Mouse (Mus musculus): ENCODE measurements around the gene Prkca. TPM values are rescaled to one million over a fixed set of nuclear protein-coding genes. Genes with fewer than 3 reads are reported as not detected.

Gene Prkca
- total RNA-seq, 1 experiment: 8.4 TPM

GRCm38 (mm10) chr11:107957566-107958350 lies 386.0 kb downstream of the Prkca start:
- in situ Hi-C loops (cut with MboI; ENCODE audit: low sequenced_read_pairs in 2 of 2, unreplicated experiment in 2 of 2): no loop called here
- Histone ChIP-seq H3K9ac (ENCODE audit: insufficient read depth, low read depth, low read length, poor library complexity, severe bottlenecking) (no peak overlapping the region), H3K4me3 (ENCODE audit: insufficient read depth in 1 of 2, low read depth in 1 of 2, low read length in 2 of 2, poor library complexity in 1 of 2, severe bottlenecking in 1 of 2) (no peak overlapping the region), H3K36me3 (ENCODE audit: control insufficient read depth, insufficient read depth, low read length, poor library complexity, severe bottlenecking) (peaks cover 5% of the 10 kb centered on the region; the same call in 1 of the 2 replicates), H3K27ac (ENCODE audit: insufficient read depth, low read depth, low read length, poor library complexity, severe bottlenecking) (no peak overlapping the region), H3K4me1 (ENCODE audit: control insufficient read depth in 2 of 2, insufficient read depth in 2 of 2, low read length in 2 of 2, poor library complexity in 1 of 2) (no peaks in the 10 kb centered on the region), H3K9me3 (ENCODE audit: control insufficient read depth, insufficient read depth, low read depth, low read length) (peaks cover 1% of the 10 kb centered on the region; the same call in 1 of the 2 replicates)
- DNase-seq (ENCODE audit: low read depth, low spot score): no peak
- no peak for TF ChIP-seq ZC3H11A (IDR thresholded peaks at IDR 0.05; ENCODE audit: borderline replicate concordance, low read depth, low read length)
- TF ChIP-seq HCFC1 (IDR thresholded peaks at IDR 0.05; ENCODE audit: borderline replicate concordance, insufficient read depth, low read length): no peak
- TF ChIP-seq ZNF384 (IDR thresholded peaks at IDR 0.05; ENCODE audit: low read depth, low read length): no peak
- no peak for TF ChIP-seq CHD2 (IDR thresholded peaks at IDR 0.05; ENCODE audit: low read depth, low read length)
- TF ChIP-seq MAFK (IDR thresholded peaks at IDR 0.05; ENCODE audit: insufficient read depth, low read depth, low read length): no peak

- in situ Hi-C loops (cut with MboI; ENCODE audit: low sequenced_read_pairs in 2 of 2, unreplicated experiment in 2 of 2): no loop called here
- Histone ChIP-seq H3K4me1 (ENCODE audit: control insufficient read depth in 2 of 2, insufficient read depth in 2 of 2, low read length in 2 of 2, poor library complexity in 1 of 2) (no peaks in the 10 kb centered on the region), H3K9ac (ENCODE audit: insufficient read depth, low read depth, low read length, poor library complexity, severe bottlenecking) (no peak overlapping the region), H3K9me3 (ENCODE audit: control insufficient read depth, insufficient read depth, low read depth, low read length) (peaks cover 1% of the 10 kb centered on the region; the same call in 1 of the 2 replicates), H3K36me3 (ENCODE audit: control insufficient read depth, insufficient read depth, low read length, poor library complexity, severe bottlenecking) (peaks cover 2% of the 10 kb centered on the region; the same call in 1 of the 2 replicates), H3K4me3 (ENCODE audit: insufficient read depth in 1 of 2, low read depth in 1 of 2, low read length in 2 of 2, poor library complexity in 1 of 2, severe bottlenecking in 1 of 2) (no peak overlapping the region), H3K27ac (ENCODE audit: insufficient read depth, low read depth, low read length, poor library complexity, severe bottlenecking) (no peak overlapping the region)
- TF ChIP-seq CHD2 (IDR thresholded peaks at IDR 0.05; ENCODE audit: low read depth, low read length): no peak
- TF ChIP-seq HCFC1 (IDR thresholded peaks at IDR 0.05; ENCODE audit: borderline replicate concordance, insufficient read depth, low read length): no peak
- no peak for TF ChIP-seq MAFK (IDR thresholded peaks at IDR 0.05; ENCODE audit: insufficient read depth, low read depth, low read length)
- TF ChIP-seq ZC3H11A (IDR thresholded peaks at IDR 0.05; ENCODE audit: borderline replicate concordance, low read depth, low read length): no peak
- TF ChIP-seq ZNF384 (IDR thresholded peaks at IDR 0.05; ENCODE audit: low read depth, low read length): no peak
- DNase-seq (ENCODE audit: low read depth, low spot score): no peak
Measured at GRCm38 (mm10) chr11:107955191-107956062, 388.3 kb downstream of the Prkca start.

GRCm38 (mm10) chr11:107951431-107951830 lies 392.3 kb downstream of the Prkca start:
- in situ Hi-C loops (cut with MboI; ENCODE audit: low sequenced_read_pairs in 2 of 2, unreplicated experiment in 2 of 2): no loop called here
- Histone ChIP-seq H3K4me3 (ENCODE audit: insufficient read depth in 1 of 2, low read depth in 1 of 2, low read length in 2 of 2, poor library complexity in 1 of 2, severe bottlenecking in 1 of 2) (no peak overlapping the region), H3K9me3 (ENCODE audit: control insufficient read depth, insufficient read depth, low read depth, low read length) (no peaks in the 10 kb centered on the region), H3K27ac (ENCODE audit: insufficient read depth, low read depth, low read length, poor library complexity, severe bottlenecking) (no peak overlapping the region), H3K9ac (ENCODE audit: insufficient read depth, low read depth, low read length, poor library complexity, severe bottlenecking) (no peak overlapping the region), H3K4me1 (ENCODE audit: control insufficient read depth in 2 of 2, insufficient read depth in 2 of 2, low read length in 2 of 2, poor library complexity in 1 of 2) (no peaks in the 10 kb centered on the region), H3K36me3 (ENCODE audit: control insufficient read depth, insufficient read depth, low read length, poor library complexity, severe bottlenecking) (no peaks in the 10 kb centered on the region)
- no peak for DNase-seq (ENCODE audit: low read depth, low spot score)
- TF ChIP-seq ZNF384 (IDR thresholded peaks at IDR 0.05; ENCODE audit: low read depth, low read length) (no peak), HCFC1 (IDR thresholded peaks at IDR 0.05; ENCODE audit: borderline replicate concordance, insufficient read depth, low read length) (no peak), MAFK (IDR thresholded peaks at IDR 0.05; ENCODE audit: insufficient read depth, low read depth, low read length) (no peak), CHD2 (IDR thresholded peaks at IDR 0.05; ENCODE audit: low read depth, low read length) (no peak)

DNA sequence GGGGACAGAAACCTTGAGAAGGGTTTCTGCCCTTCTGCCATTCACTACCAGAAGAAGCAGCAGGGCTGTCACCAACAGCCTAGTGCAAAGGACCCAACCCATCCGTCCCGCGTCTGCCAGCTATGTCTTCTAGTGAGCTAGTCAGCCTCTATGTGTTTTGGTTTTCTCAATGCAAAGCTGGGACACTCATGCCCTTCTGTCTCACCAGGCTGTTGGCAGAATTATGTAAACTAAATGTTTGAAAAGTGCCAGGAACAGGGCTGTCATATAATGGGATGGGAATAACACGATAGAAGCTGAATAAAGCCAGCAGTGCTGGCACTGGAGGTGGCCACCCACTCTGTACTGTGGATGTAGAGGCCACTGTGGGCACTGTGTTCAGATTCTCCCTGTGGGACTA lies 393.1 kb downstream of the Prkca start:
- in situ Hi-C loops (cut with MboI; ENCODE audit: low sequenced_read_pairs in 2 of 2, unreplicated experiment in 2 of 2): no loop called here
- Histone ChIP-seq H3K27ac (ENCODE audit: insufficient read depth, low read depth, low read length, poor library complexity, severe bottlenecking) (no peak overlapping the region), H3K4me3 (ENCODE audit: insufficient read depth in 1 of 2, low read depth in 1 of 2, low read length in 2 of 2, poor library complexity in 1 of 2, severe bottlenecking in 1 of 2) (no peak overlapping the region), H3K36me3 (ENCODE audit: control insufficient read depth, insufficient read depth, low read length, poor library complexity, severe bottlenecking) (no peaks in the 10 kb centered on the region), H3K9me3 (ENCODE audit: control insufficient read depth, insufficient read depth, low read depth, low read length) (no peaks in the 10 kb centered on the region), H3K9ac (ENCODE audit: insufficient read depth, low read depth, low read length, poor library complexity, severe bottlenecking) (no peak overlapping the region), H3K4me1 (ENCODE audit: control insufficient read depth in 2 of 2, insufficient read depth in 2 of 2, low read length in 2 of 2, poor library complexity in 1 of 2) (no peaks in the 10 kb centered on the region)
- TF ChIP-seq CHD2 (IDR thresholded peaks at IDR 0.05; ENCODE audit: low read depth, low read length): no peak
- no peak for TF ChIP-seq ZNF384 (IDR thresholded peaks at IDR 0.05; ENCODE audit: low read depth, low read length)
- no peak for TF ChIP-seq MAFK (IDR thresholded peaks at IDR 0.05; ENCODE audit: insufficient read depth, low read depth, low read length)
- no peak for TF ChIP-seq HCFC1 (IDR thresholded peaks at IDR 0.05; ENCODE audit: borderline replicate concordance, insufficient read depth, low read length)
- no peak for TF ChIP-seq ZC3H11A (IDR thresholded peaks at IDR 0.05; ENCODE audit: borderline replicate concordance, low read depth, low read length)
- no peak for DNase-seq (ENCODE audit: low read depth, low spot score)
